9 mouse cellular contexts compared by ENCODE assay signal in genomic region chr11:114662746-114663362, GRCm38 (mm10). TPM values are rescaled to one million over a fixed set of nuclear protein-coding genes. Genes with fewer than 3 reads are reported as not detected.
DNase-seq lines count a peak whose midpoint lies in the region; ATAC-seq and TF ChIP-seq lines count a peak whose summit lies in the region.
"Had no signal": no experiment of that assay in that cellular context is flagged by ENCODE, and none has a peak within 500 bp of the region (broad histone marks: within the 10 kb centered on the region; RNA-seq: fewer than 3 reads in every experiment).

No protein-coding gene starts in this region.

- no peak overlapping the region for H3K4me2 ChIP-seq in intestine, postnatal 0 days (replicated peaks; ENCODE audit: low read depth)
- H3K4me2 ChIP-seq in intestine, embryonic 15.5 days (replicated peaks): no peak overlapping the region
- H3K4me2 ChIP-seq: embryonic facial prominence, embryonic 12.5 days had no signal

- no peak overlapping the region for H3K27ac ChIP-seq in intestine, postnatal 0 days (ENCODE audit: low read depth, low read length)
- H3K27ac ChIP-seq in intestine, embryonic 15.5 days: no peak overlapping the region
- no peak overlapping the region for H3K27ac ChIP-seq in embryonic fibroblast, embryonic 13.5 days (ENCODE audit: insufficient read depth, low read length)
- H3K27ac ChIP-seq: embryonic facial prominence, embryonic 12.5 days had no signal

- DNase-seq in CD4-positive, CD25-positive, alpha-beta regulatory T cell, adult 2 months (ENCODE audit: low read depth, low spot score): peak; percentile 78
- peak; percentile 68 to 78 for DNase-seq in adrenal gland, postnatal 36 days
- peak; percentile 73 to 75 for DNase-seq in left cerebral cortex, postnatal 10 days (ENCODE audit: extremely low spot score in 1 of 2, low spot score in 2 of 2)

- no peak for ATAC-seq in intestine, postnatal 0 days
- ATAC-seq in intestine, embryonic 15.5 days: no peak
- ATAC-seq in neutrophil, adult 5-6 weeks (ENCODE audit: extremely low read depth, insufficient number of reproducible peaks, low FRiP score, poor library complexity, severe bottlenecking): peak; percentile 78
- no peak for ATAC-seq in activated CD4-positive, CD25-positive, alpha-beta regulatory T cell, adult 4 months

- no peak for TF ChIP-seq POLR2A in embryonic fibroblast, embryonic 13.5 days (IDR thresholded peaks at IDR 0.05; ENCODE audit: low read depth, low read length)

- no peak overlapping the region for H3K4me3 ChIP-seq in intestine, postnatal 0 days (ENCODE audit: low read depth, low read length)
- no peak overlapping the region for H3K4me3 ChIP-seq in intestine, embryonic 15.5 days (replicated peaks)
- no peak overlapping the region for H3K4me3 ChIP-seq in embryonic fibroblast, embryonic 13.5 days (ENCODE audit: insufficient read depth, low read length)
- H3K4me3 ChIP-seq: embryonic facial prominence, embryonic 12.5 days had no signal

- WGBS in intestine, postnatal 0 days: 30% methylated on average over 6 of the region's 6 CpGs
- 32% methylated on average over 6 of the region's 6 CpGs for WGBS in intestine, embryonic 15.5 days

- intact Hi-C loops in left cerebral cortex, postnatal 10 days (cut with DNase I): no loop called here

- no peaks in the 10 kb centered on the region for H3K9me3 ChIP-seq in intestine, postnatal 0 days (ENCODE audit: control insufficient read depth)
- H3K9me3 ChIP-seq in intestine, embryonic 15.5 days: no peaks in the 10 kb centered on the region
- H3K9me3 ChIP-seq: embryonic facial prominence, embryonic 12.5 days had no signal

- H3K4me1 ChIP-seq in intestine, postnatal 0 days (replicated peaks; ENCODE audit: control insufficient read depth, insufficient read depth, low read length): no peaks in the 10 kb centered on the region
- no peaks in the 10 kb centered on the region for H3K4me1 ChIP-seq in intestine, embryonic 15.5 days (replicated peaks)
- no peaks in the 10 kb centered on the region for H3K4me1 ChIP-seq in embryonic fibroblast, embryonic 13.5 days (ENCODE audit: control insufficient read depth, insufficient read depth, low read length)
- H3K4me1 ChIP-seq: embryonic facial prominence, embryonic 12.5 days had no signal

- 0 out of 2 replicates have a peak, but pooled peaks cover 9% of the 10 kb centered on the region for H3K27me3 ChIP-seq in intestine, postnatal 0 days (replicated peaks; ENCODE audit: control insufficient read depth, insufficient read depth, low read length)
- 0 out of 2 replicates have a peak, but pooled peaks cover 3% of the 10 kb centered on the region for H3K27me3 ChIP-seq in intestine, embryonic 15.5 days (replicated peaks)

- TF ChIP-seq CTCF in intestine, postnatal 0 days (IDR thresholded peaks at IDR 0.05; ENCODE audit: low read depth): peak; percentile 79
- TF ChIP-seq CTCF in embryonic fibroblast, embryonic 13.5 days (IDR thresholded peaks at IDR 0.05; ENCODE audit: borderline replicate concordance, insufficient read depth, low read length): peak; percentile 88; the same call in 1 of the 2 replicates

- H3K36me3 ChIP-seq in intestine, postnatal 0 days (ENCODE audit: control insufficient read depth, insufficient read depth): no peaks in the 10 kb centered on the region
- no peaks in the 10 kb centered on the region for H3K36me3 ChIP-seq in intestine, embryonic 15.5 days
- H3K36me3 ChIP-seq: embryonic facial prominence, embryonic 12.5 days had no signal

- no peak overlapping the region for H3K9ac ChIP-seq in intestine, postnatal 0 days (ENCODE audit: low read depth, low read length)
- H3K9ac ChIP-seq in intestine, embryonic 15.5 days: no peak overlapping the region
- H3K9ac ChIP-seq: embryonic facial prominence, embryonic 12.5 days had no signal

RNA-seq across cellular contexts. Expression of gene Rpl38, which starts 5.5 kb away (rescaled TPM):
- 922 and 935 TPM in 2 replicates for polyA plus RNA-seq in intestine, postnatal 0 days (2015; fragmentation: Nextera tagmentation; extraction: Ambion mirVana)
- polyA plus RNA-seq in intestine, embryonic 15.5 days (2015; fragmentation: Nextera tagmentation; extraction: Ambion mirVana): 1,066 and 1,145 TPM in 2 replicates
- total RNA-seq in adrenal gland, postnatal 36 days (2021): 1,000 to 10,000 TPM; 1,120 to 1,187 TPM
- 1,513 and 1,676 TPM in 2 replicates for polyA plus RNA-seq in embryonic fibroblast, embryonic 13.5 days (2011; ENCODE audit: insufficient read length, low read depth, missing spikeins)
- 100 to 1,000 TPM; 902 to 927 TPM for total RNA-seq in left cerebral cortex, postnatal 10 days (2021)
- 671 and 750 TPM in 2 replicates for total RNA-seq in neutrophil, adult 5-6 weeks (2017)
- 1,000 to 10,000 TPM; 1,043 to 1,380 TPM for polyA plus RNA-seq in activated CD4-positive, CD25-positive, alpha-beta regulatory T cell, adult 4 months (2017; shearing (Covaris generic))

RNA-seq across cellular contexts. Expression of gene Ttyh2, which starts 12.4 kb away (rescaled TPM):
- polyA plus RNA-seq in intestine, postnatal 0 days (2015; fragmentation: Nextera tagmentation; extraction: Ambion mirVana): 73.4 and 80.0 TPM in 2 replicates
- 28.5 and 31.5 TPM in 2 replicates for polyA plus RNA-seq in intestine, embryonic 15.5 days (2015; fragmentation: Nextera tagmentation; extraction: Ambion mirVana)
- 100 to 1,000 TPM in 1 of 2 experiments, 10 to 100 TPM in 1; 64.3 to 124 TPM for total RNA-seq in adrenal gland, postnatal 36 days (2021)
- 26.9 and 28.0 TPM in 2 replicates for polyA plus RNA-seq in embryonic fibroblast, embryonic 13.5 days (2011; ENCODE audit: insufficient read length, low read depth, missing spikeins)
- total RNA-seq in left cerebral cortex, postnatal 10 days (2021): 10 to 100 TPM; 21.7 TPM
- total RNA-seq in neutrophil, adult 5-6 weeks (2017): 2.2 and 3.5 TPM in 2 replicates
- 1 to 10 TPM; 2.4 to 3.3 TPM for polyA plus RNA-seq in activated CD4-positive, CD25-positive, alpha-beta regulatory T cell, adult 4 months (2017; shearing (Covaris generic))
